Mouse (Mus musculus) small intestine, adult 2 months (tissue): Measurements from ENCODE around the gene Rcn2.

Source experiments
- CTCF ChIP-seq: fragments of 200-500 bp; IDR thresholded peaks from 2 replicates; pipeline ENCODE4 v1.5.1; 2012; ENCODE audit warnings: low read depth, mild to moderate bottlenecking, control low read depth, inconsistent platforms, low read length, moderate library complexity, mixed read lengths; ENCODE audit not compliant: insufficient replicate concordance, insufficient read length; ENCODE audit errors: extremely low read depth
- POLR2A ChIP-seq: fragments of 200-500 bp; IDR thresholded peaks from 2 replicates; pipeline ENCODE4 v1.6.1; 2012; ENCODE audit warnings: low read depth, mild to moderate bottlenecking, control low read depth, inconsistent platforms, low read length, moderate library complexity

DNA sequence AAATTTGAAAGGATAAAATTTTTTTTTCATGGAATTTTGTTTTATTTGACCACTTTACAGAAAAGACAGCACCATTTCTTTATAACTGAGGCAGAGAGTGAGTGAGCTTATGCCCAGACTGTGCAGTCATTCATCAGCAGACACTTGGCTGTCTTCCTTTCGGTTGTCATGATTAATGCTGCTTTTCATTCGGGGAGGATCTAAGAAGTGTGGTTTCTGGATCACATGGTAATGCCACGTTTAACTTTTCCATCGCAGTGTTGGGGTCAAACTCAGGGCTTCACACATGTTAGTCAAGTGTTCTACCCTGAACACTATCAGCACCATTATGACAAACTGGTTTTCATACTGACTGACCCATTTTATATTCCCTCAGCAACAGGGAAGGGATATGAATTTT, 59.4 kb downstream of the Rcn2 start:
- TF ChIP-seq CTCF (no peak), POLR2A (no peak)
